In genomic region chr4:99983652-99984368, GRCm38 (mm10) we compare ENCODE assay signal across 15 mouse cellular contexts. TPM values are rescaled to one million over a fixed set of nuclear protein-coding genes. Genes with fewer than 3 reads are reported as not detected.
DNase-seq lines count a peak whose midpoint lies in the region; ATAC-seq and TF ChIP-seq lines count a peak whose summit lies in the region.
"Had no signal": no experiment of that assay in that cellular context is flagged by ENCODE, and none has a peak within 500 bp of the region (broad histone marks: within the 10 kb centered on the region; RNA-seq: fewer than 3 reads in every experiment).

No protein-coding gene starts in this region.

- no peak overlapping the region for H3K4me2 ChIP-seq in midbrain, postnatal 0 days (ENCODE audit: low read depth, low read length, poor library complexity, severe bottlenecking)
- H3K4me2 ChIP-seq in intestine, embryonic 15.5 days (replicated peaks), result no peak overlapping the region
- H3K4me2 ChIP-seq: limb, embryonic 13.5 days had no signal

- no peak for ATAC-seq in midbrain, postnatal 0 days (ENCODE audit: low FRiP score)
- no peak for ATAC-seq in intestine, embryonic 15.5 days

- no peak for TF ChIP-seq CTCF in brain, embryonic 14.5 days (IDR thresholded peaks at IDR 0.05; ENCODE audit: borderline replicate concordance, extremely low read depth, insufficient read depth, insufficient read length)
- no peak for TF ChIP-seq CTCF in midbrain, postnatal 0 days (IDR thresholded peaks at IDR 0.05)

- no peak overlapping the region for H3K4me3 ChIP-seq in midbrain, postnatal 0 days (ENCODE audit: low read depth, low read length)
- no peak overlapping the region for H3K4me3 ChIP-seq in intestine, embryonic 15.5 days (replicated peaks)
- H3K4me3 ChIP-seq: left cerebral cortex, adult 2 months; limb, embryonic 13.5 days had no signal

- peak; percentile 68 for DNase-seq in heart, adult 11 months
- no peak for DNase-seq in heart, postnatal 10 days
- peak; percentile 16 for DNase-seq in brain, adult 2 months (ENCODE audit: low read depth, low spot score)
- peak; percentile 44 for DNase-seq in brain, embryonic 14.5 days (ENCODE audit: low read depth)
- peak; percentile 73 for DNase-seq in midbrain, postnatal 0 days (ENCODE audit: low spot score)
- DNase-seq in MN1 (ENCODE audit: low spot score), result no peak
- DNase-seq: cerebellum, adult 11 months; gastrocnemius, postnatal 10 days; kidney, adult 2 months; kidney, postnatal 14 days; right cerebral cortex, postnatal 4 days had no signal

- H3K36me3 ChIP-seq in midbrain, postnatal 0 days (ENCODE audit: insufficient read depth, low read length), result peaks cover 44% of the 10 kb centered on the region
- H3K36me3 ChIP-seq in intestine, embryonic 15.5 days, result 0 out of 2 replicates have a peak, but pooled peaks cover 6% of the 10 kb centered on the region

- H3K27ac ChIP-seq in midbrain, postnatal 0 days (ENCODE audit: low read depth, low read length), result no peak overlapping the region
- H3K27ac ChIP-seq in intestine, embryonic 15.5 days, result no peak overlapping the region
- H3K27ac ChIP-seq: left cerebral cortex, adult 2 months; limb, embryonic 13.5 days; liver, embryonic 14.5 days had no signal

- TF ChIP-seq POLR2A in brain, embryonic 14.5 days (IDR thresholded peaks at IDR 0.05; ENCODE audit: borderline replicate concordance, extremely low read depth, insufficient read depth, insufficient read length, poor library complexity, severe bottlenecking), result no peak

- intact Hi-C loops in heart, postnatal 10 days (cut with DNase I), result no loop called here

- H3K9ac ChIP-seq in midbrain, postnatal 0 days (replicated peaks; ENCODE audit: low read length, poor library complexity, severe bottlenecking), result no peak overlapping the region; the same call in 1 of the 2 replicates
- no peak overlapping the region for H3K9ac ChIP-seq in intestine, embryonic 15.5 days
- H3K9ac ChIP-seq: limb, embryonic 13.5 days; liver, embryonic 14.5 days had no signal

- no peaks in the 10 kb centered on the region for H3K27me3 ChIP-seq in midbrain, postnatal 0 days (ENCODE audit: insufficient read depth, low read length)
- H3K27me3 ChIP-seq in intestine, embryonic 15.5 days (replicated peaks), result no peaks in the 10 kb centered on the region
- H3K27me3 ChIP-seq: limb, embryonic 13.5 days had no signal

- no peaks in the 10 kb centered on the region for H3K4me1 ChIP-seq in midbrain, postnatal 0 days (ENCODE audit: insufficient read depth, low read length)
- peaks cover under 1% of the 10 kb centered on the region; the same call in 1 of the 2 replicates for H3K4me1 ChIP-seq in intestine, embryonic 15.5 days (replicated peaks)

- 72% methylated on average over 13 of the region's 13 CpGs for WGBS in midbrain, postnatal 0 days
- WGBS in intestine, embryonic 15.5 days, result 54% methylated on average over 13 of the region's 13 CpGs

- no peaks in the 10 kb centered on the region for H3K9me3 ChIP-seq in midbrain, postnatal 0 days (ENCODE audit: low read length)
- no peaks in the 10 kb centered on the region for H3K9me3 ChIP-seq in intestine, embryonic 15.5 days
- H3K9me3 ChIP-seq: limb, embryonic 13.5 days had no signal

RNA-seq across cellular contexts. Expression of gene Itgb3bp, which starts 54.2 kb away (rescaled TPM):
- 1 to 10 TPM; 7.6 to 8.8 TPM for total RNA-seq in heart, postnatal 10 days (2021)
- polyA plus RNA-seq in brain, embryonic 14.5 days (2012; rRNA removed), result 5.9 and 6.5 TPM in 2 replicates
- 2.9 and 6.4 TPM in 2 replicates for total RNA-seq in midbrain, postnatal 0 days (2014; rRNA removed)
- 6.6 and 8.8 TPM in 2 replicates for polyA plus RNA-seq in midbrain, postnatal 0 days (2015; fragmentation: Nextera tagmentation; extraction: Ambion mirVana)
- polyA plus RNA-seq in intestine, embryonic 15.5 days (2015; fragmentation: Nextera tagmentation; extraction: Ambion mirVana), result 34.6 and 40.1 TPM in 2 replicates

RNA-seq across cellular contexts. Expression of gene Pgm1, which starts 54.6 kb away (rescaled TPM):
- total RNA-seq in heart, postnatal 10 days (2021), result 100 to 1,000 TPM; 222 to 228 TPM
- polyA plus RNA-seq in brain, embryonic 14.5 days (2012; rRNA removed), result 32.8 and 45.8 TPM in 2 replicates
- 103 and 112 TPM in 2 replicates for total RNA-seq in midbrain, postnatal 0 days (2014; rRNA removed)
- polyA plus RNA-seq in midbrain, postnatal 0 days (2015; fragmentation: Nextera tagmentation; extraction: Ambion mirVana), result 106 and 114 TPM in 2 replicates
- polyA plus RNA-seq in intestine, embryonic 15.5 days (2015; fragmentation: Nextera tagmentation; extraction: Ambion mirVana), result 193 and 195 TPM in 2 replicates

Comparison
In these comparisons a context has a peak if more than half of its experiments do, and no peak if none do; other contexts are left out.
1. DNase-seq: peak in heart, adult 11 months (single experiment), brain, adult 2 months (single experiment), brain, embryonic 14.5 days (single experiment) and midbrain, postnatal 0 days (single experiment); none in heart, postnatal 10 days (0 of 2) and MN1 (single experiment).